Mouse (Mus musculus) thymus, adult 2 months (tissue): ENCODE measurements around the gene Mamdc2.

Experiments
- CTCF ChIP-seq: fragments of 200-500 bp; IDR thresholded peaks from 2 replicates; pipeline ENCODE4 v1.5.1; 2012; ENCODE audit warnings: mild to moderate bottlenecking, control low read depth, low read length, moderate library complexity, borderline replicate concordance; ENCODE audit not compliant: control insufficient read depth, poor library complexity, insufficient read depth; ENCODE audit errors: extremely low read depth
- POLR2A ChIP-seq: fragments of 200-500 bp; IDR thresholded peaks from 2 replicates; pipeline ENCODE4 v1.6.1; 2012; ENCODE audit warnings: mild to moderate bottlenecking, low read length, control low read depth, moderate library complexity; ENCODE audit not compliant: control insufficient read depth, poor library complexity, insufficient read depth; ENCODE audit errors: extremely low read depth

DNA sequence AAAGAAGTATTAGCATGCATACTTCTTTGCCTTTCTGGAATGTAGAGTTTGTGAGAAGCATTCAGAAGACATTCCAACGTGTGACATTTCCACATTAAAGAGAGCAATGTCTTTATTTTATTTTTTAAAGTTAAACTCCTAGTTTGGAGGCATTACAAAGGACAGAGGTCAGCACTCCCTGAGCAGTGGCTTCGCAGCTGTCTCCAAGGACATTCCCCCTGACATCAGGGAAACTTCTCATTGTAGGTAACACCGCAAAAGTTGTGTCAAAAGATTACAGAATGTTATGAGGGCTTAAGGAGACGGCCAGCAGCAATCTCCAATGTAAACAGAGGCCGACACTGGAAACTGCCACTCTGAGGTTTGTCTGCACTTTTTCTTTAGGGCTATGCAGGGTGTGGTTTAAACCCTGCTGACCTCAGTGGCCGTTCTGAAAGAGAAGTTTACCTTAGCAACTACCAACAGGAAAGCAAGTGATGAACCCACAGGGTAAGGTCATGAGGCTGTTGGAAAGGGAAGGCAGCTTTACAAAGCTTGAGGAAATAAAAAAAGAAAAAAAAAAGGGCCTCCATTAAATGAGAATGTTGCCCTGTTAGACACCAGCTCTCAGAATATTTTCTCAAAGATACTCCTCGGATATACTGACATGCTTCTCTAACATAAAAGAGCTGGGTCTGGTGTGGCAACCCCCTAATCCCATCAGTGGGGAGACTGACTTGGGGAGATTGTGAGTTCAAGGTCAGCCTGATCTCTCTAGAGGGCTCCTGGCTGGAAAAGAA lies 60.0 kb downstream of the Mamdc2 start:
- TF ChIP-seq CTCF (no peak), POLR2A (no peak)
